Mouse (Mus musculus): ENCODE results near the gene Adm2. TPM values are rescaled to one million over a fixed set of nuclear protein-coding genes. Genes with fewer than 3 reads are reported as not detected.

Adm2 gene
- polyA plus RNA-seq, 1 experiment from 2014 or later, result 0.83 TPM

DNA sequence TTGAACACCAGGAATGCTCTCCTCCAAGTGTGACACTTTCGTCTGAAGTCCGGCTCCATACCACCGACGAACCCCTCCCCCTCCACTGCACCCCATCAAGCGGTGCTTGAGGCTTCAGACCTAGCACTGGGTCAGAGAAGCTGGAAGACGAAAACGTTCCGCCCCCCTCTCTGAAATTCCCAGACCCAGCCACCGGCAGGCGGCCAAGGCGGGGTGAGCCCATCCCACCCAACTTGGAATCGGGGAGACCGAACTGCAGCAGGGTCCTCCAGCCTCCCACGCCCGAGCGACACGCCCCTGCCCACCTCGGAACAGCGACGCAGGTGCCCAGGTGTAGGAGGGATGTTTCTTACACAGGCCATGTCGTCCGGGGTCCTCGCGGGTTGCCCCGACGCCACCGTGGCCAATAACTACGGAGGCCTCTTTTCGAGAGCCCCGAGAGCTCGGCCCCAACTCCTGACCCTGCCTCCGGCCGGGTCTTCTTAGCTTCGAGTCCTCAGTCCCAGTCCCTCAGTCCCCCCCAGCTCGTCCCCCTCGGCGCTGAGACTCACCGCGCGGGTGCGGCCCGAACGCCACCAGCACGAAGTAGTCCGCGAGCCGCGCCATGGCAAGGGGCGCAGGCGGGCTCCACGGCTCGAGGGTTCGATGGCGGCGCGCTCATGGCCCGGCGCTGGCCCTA, 7.9 kb upstream of the Adm2 start:
- H3K27ac ChIP-seq, result no peak overlapping the region; the same call in 1 of the 2 replicates
- peak overlapping the region; percentile 94 for H3K4me3 ChIP-seq
- H3K36me3 ChIP-seq, result no peaks in the 10 kb centered on the region
- H3K4me2 ChIP-seq (replicated peaks), result peak overlapping the region; percentile 91
- WGBS, result under 1% methylated on average over 53 of the region's 58 CpGs
- H3K4me1 ChIP-seq, result peaks cover 28% of the 10 kb centered on the region
- H3K9ac ChIP-seq, result peak overlapping the region; percentile 92
- ATAC-seq (ENCODE audit: low FRiP score, low read depth), result peak; percentile 49
- no peaks in the 10 kb centered on the region for H3K9me3 ChIP-seq
- no peaks in the 10 kb centered on the region for H3K27me3 ChIP-seq

- H3K9me3 ChIP-seq, result no peaks in the 10 kb centered on the region
- 1% methylated on average over 37 of the region's 37 CpGs for WGBS
- H3K9ac ChIP-seq, result peak within 1 kb of the TSS; percentile 92
Observed at GRCm38 (mm10) chr15:89315190-89315731, 7.3 kb upstream of the Adm2 start, which contains the start of gene Sbf1. Sbf1 (minus strand) TSS chr15:89315311.

DNA sequence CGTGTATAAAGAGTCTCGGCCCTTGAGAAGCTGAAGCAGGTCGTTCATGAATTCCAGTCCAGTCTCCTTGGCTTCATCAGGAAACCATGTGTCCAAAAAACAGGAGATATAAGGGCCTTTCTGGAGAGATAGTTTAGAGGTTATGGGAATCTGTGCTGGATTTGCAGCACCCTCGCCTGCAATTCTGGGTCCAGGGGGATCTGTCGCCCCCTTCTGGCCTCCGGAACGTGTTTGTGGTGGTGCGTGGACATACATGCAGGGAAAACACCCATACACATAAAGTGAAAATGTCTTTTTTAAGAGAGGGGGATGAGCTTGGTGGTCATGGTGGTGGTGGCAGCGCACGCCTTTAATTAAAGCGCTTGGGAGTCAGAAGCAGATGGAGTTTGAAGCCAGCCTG, 6.4 kb upstream of the Adm2 start:
- Histone ChIP-seq H3K36me3 (no peaks in the 10 kb centered on the region), H3K4me3 (no peak overlapping the region), H3K27me3 (0 out of 2 replicates have a peak, but pooled peaks cover 4% of the 10 kb centered on the region), H3K27ac (no peak overlapping the region), H3K4me1 (peaks cover 21% of the 10 kb centered on the region), H3K4me2 (replicated peaks) (peak overlapping the region; percentile 91; the same call in 1 of the 2 replicates), H3K9ac (no peak overlapping the region), H3K9me3 (no peaks in the 10 kb centered on the region)
- 71% methylated on average over 11 of the region's 11 CpGs for WGBS
- ATAC-seq (ENCODE audit: low FRiP score, low read depth), result no peak

More at GRCm38 (mm10) chr15:89315190-89315731, 7.3 kb upstream of the Adm2 start, which contains the start of gene Sbf1:
- peak within 1 kb of the TSS; percentile 94 for H3K4me3 ChIP-seq
- H3K27me3 ChIP-seq, result no peaks in the 10 kb centered on the region
- H3K36me3 ChIP-seq, result no peaks in the 10 kb centered on the region
- peak within 1 kb of the TSS; percentile 15; the same call in 1 of the 2 replicates for H3K27ac ChIP-seq
- peaks cover 27% of the 10 kb centered on the region for H3K4me1 ChIP-seq
- ATAC-seq (ENCODE audit: low FRiP score, low read depth), result peak; percentile 100
- peak within 1 kb of the TSS; percentile 91 for H3K4me2 ChIP-seq (replicated peaks)

- 76% methylated on average over 8 of the region's 8 CpGs for WGBS
- Histone ChIP-seq H3K4me2 (replicated peaks) (no peak overlapping the region), H3K4me1 (peaks cover 7% of the 10 kb centered on the region), H3K9me3 (no peaks in the 10 kb centered on the region), H3K27me3 (peaks cover 25% of the 10 kb centered on the region), H3K36me3 (no peaks in the 10 kb centered on the region), H3K9ac (no peak overlapping the region), H3K4me3 (no peak overlapping the region), H3K27ac (no peak overlapping the region)
- no peak for ATAC-seq (ENCODE audit: low FRiP score, low read depth)
Observed at GRCm38 (mm10) chr15:89321264-89321663, 1.3 kb upstream of the Adm2 start.

GRCm38 (mm10) chr15:89323656-89324055, 1.1 kb downstream of the Adm2 start:
- Histone ChIP-seq H3K27ac (no peak overlapping the region), H3K9ac (no peak overlapping the region), H3K36me3 (no peaks in the 10 kb centered on the region), H3K4me1 (peaks cover 7% of the 10 kb centered on the region), H3K27me3 (peaks cover 25% of the 10 kb centered on the region), H3K4me3 (no peak overlapping the region; the same call in 1 of the 2 replicates), H3K4me2 (replicated peaks) (no peak overlapping the region), H3K9me3 (no peaks in the 10 kb centered on the region)
- WGBS, result 80% methylated on average over 4 of the region's 4 CpGs
- ATAC-seq (ENCODE audit: low FRiP score, low read depth), result no peak

DNA sequence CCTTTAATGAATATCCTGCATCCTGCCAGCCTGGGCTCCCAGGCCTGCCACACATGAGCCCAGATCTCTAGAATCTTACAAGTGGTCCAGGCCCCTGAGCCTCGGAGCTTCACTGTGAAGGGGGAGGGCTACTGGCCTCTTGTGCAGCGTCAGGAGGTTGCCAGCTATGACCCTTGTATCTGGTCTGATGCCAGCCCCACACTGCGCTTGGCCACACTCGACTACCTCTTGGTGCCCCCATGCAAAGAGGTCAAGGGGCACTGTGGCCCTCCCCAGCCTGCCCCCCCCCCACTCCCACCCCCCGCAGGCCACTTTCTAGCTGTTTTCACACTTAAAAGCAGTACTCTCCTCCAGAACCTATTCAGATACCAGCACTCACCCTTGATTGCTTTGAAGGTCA, 3.9 kb downstream of the Adm2 start:
- peaks cover 7% of the 10 kb centered on the region for H3K4me1 ChIP-seq
- H3K4me2 ChIP-seq (replicated peaks), result no peak overlapping the region
- ATAC-seq (ENCODE audit: low FRiP score, low read depth), result no peak
- H3K9me3 ChIP-seq, result no peaks in the 10 kb centered on the region
- H3K4me3 ChIP-seq, result no peak overlapping the region
- no peak overlapping the region for H3K27ac ChIP-seq
- no peaks in the 10 kb centered on the region for H3K36me3 ChIP-seq
- H3K27me3 ChIP-seq, result peaks cover 22% of the 10 kb centered on the region
- no peak overlapping the region for H3K9ac ChIP-seq
- 68% methylated on average over 5 of the region's 5 CpGs for WGBS

GRCm38 (mm10) chr15:89334271-89334670, 11.8 kb downstream of the Adm2 start, which contains the start of gene Miox:
Miox (plus strand) TSS chr15:89334398.
- no peak for ATAC-seq (ENCODE audit: low FRiP score, low read depth)
- Histone ChIP-seq H3K27ac (no peak within 1 kb of the TSS), H3K4me3 (no peak within 1 kb of the TSS), H3K9ac (0 out of 2 replicates have a peak within 1 kb of the TSS, but pooled peaks have one; percentile 1), H3K9me3 (no peaks in the 10 kb centered on the region), H3K27me3 (no peaks in the 10 kb centered on the region), H3K36me3 (no peaks in the 10 kb centered on the region), H3K4me1 (no peaks in the 10 kb centered on the region), H3K4me2 (replicated peaks) (no peak within 1 kb of the TSS)
- 87% methylated on average over 7 of the region's 7 CpGs for WGBS

GRCm38 (mm10) chr15:89334774-89335537, 12.4 kb downstream of the Adm2 start:
- Histone ChIP-seq H3K4me2 (replicated peaks) (no peak overlapping the region), H3K27me3 (no peaks in the 10 kb centered on the region), H3K36me3 (no peaks in the 10 kb centered on the region), H3K4me3 (no peak overlapping the region), H3K27ac (no peak overlapping the region), H3K9me3 (no peaks in the 10 kb centered on the region), H3K9ac (no peak overlapping the region), H3K4me1 (no peaks in the 10 kb centered on the region)
- ATAC-seq (ENCODE audit: low FRiP score, low read depth), result no peak
- WGBS, result 84% methylated on average over 17 of the region's 17 CpGs

- Histone ChIP-seq H3K4me3 (no peak overlapping the region), H3K4me1 (no peaks in the 10 kb centered on the region), H3K4me2 (replicated peaks) (no peak overlapping the region), H3K27me3 (no peaks in the 10 kb centered on the region), H3K27ac (no peak overlapping the region), H3K9me3 (no peaks in the 10 kb centered on the region), H3K9ac (no peak overlapping the region), H3K36me3 (no peaks in the 10 kb centered on the region)
- 87% methylated on average over 14 of the region's 14 CpGs for WGBS
- ATAC-seq (ENCODE audit: low FRiP score, low read depth), result no peak
Observed at GRCm38 (mm10) chr15:89336422-89336821, 13.9 kb downstream of the Adm2 start.

GRCm38 (mm10) chr15:89339696-89340095, 17.2 kb downstream of the Adm2 start:
- 86% methylated on average over 2 of the region's 2 CpGs for WGBS
- Histone ChIP-seq H3K4me3 (no peak overlapping the region), H3K9me3 (no peaks in the 10 kb centered on the region), H3K4me1 (no peaks in the 10 kb centered on the region), H3K36me3 (no peaks in the 10 kb centered on the region), H3K27me3 (no peaks in the 10 kb centered on the region), H3K27ac (no peak overlapping the region), H3K4me2 (replicated peaks) (no peak overlapping the region), H3K9ac (no peak overlapping the region)
- ATAC-seq (ENCODE audit: low FRiP score, low read depth), result no peak

GRCm38 (mm10) chr15:89340136-89340535, 17.6 kb downstream of the Adm2 start:
- 84% methylated on average over 3 of the region's 3 CpGs for WGBS
- no peak overlapping the region for H3K9ac ChIP-seq

GRCm38 (mm10) chr15:89341678-89342077, 19.2 kb downstream of the Adm2 start:
- no peaks in the 10 kb centered on the region for H3K4me1 ChIP-seq
- H3K9me3 ChIP-seq, result no peaks in the 10 kb centered on the region
- H3K4me2 ChIP-seq (replicated peaks), result no peak overlapping the region
- ATAC-seq (ENCODE audit: low FRiP score, low read depth), result no peak
- no peak overlapping the region for H3K9ac ChIP-seq
- H3K4me3 ChIP-seq, result no peak overlapping the region
- no peaks in the 10 kb centered on the region for H3K27me3 ChIP-seq
- 41% methylated on average over 1 of the region's 1 CpGs for WGBS
- no peaks in the 10 kb centered on the region for H3K36me3 ChIP-seq
- no peak overlapping the region for H3K27ac ChIP-seq

More at GRCm38 (mm10) chr15:89340136-89340535, 17.6 kb downstream of the Adm2 start:
- Histone ChIP-seq H3K4me2 (replicated peaks) (no peak overlapping the region), H3K9me3 (no peaks in the 10 kb centered on the region), H3K4me3 (no peak overlapping the region), H3K27ac (no peak overlapping the region), H3K4me1 (no peaks in the 10 kb centered on the region), H3K36me3 (no peaks in the 10 kb centered on the region), H3K27me3 (no peaks in the 10 kb centered on the region)
- ATAC-seq (ENCODE audit: low FRiP score, low read depth), result no peak

All from limb, embryonic 13.5 days (tissue).